Mouse (Mus musculus) intestine, embryonic 16.5 days (tissue): ENCODE results near the gene Aif1. TPM values are rescaled to one million over a fixed set of nuclear protein-coding genes. Genes with fewer than 3 reads are reported as not detected.

Experiments
- ATAC-seq: fragments of 200-750 bp; cut with Nextera tagmentation; 2 replicates; pipeline ENCODE4 v1.8.0; 2017; ENCODE audit warnings: moderate TSS enrichment, moderate library complexity
- H3K27ac ChIP-seq: fragments of 300-500 bp; sonication (generic); 2 replicates; pipeline ENCODE4 v1.5.1; 2014; ENCODE audit warnings: mild to moderate bottlenecking, low read length
- H3K27me3 ChIP-seq: fragments of 300-500 bp; sonication (generic); replicated peaks from 2 replicates; pipeline ENCODE4 v1.6.1; 2014; ENCODE audit warnings: low read length, control low read depth, mixed read lengths; ENCODE audit not compliant: control insufficient read depth, insufficient read depth
- H3K36me3 ChIP-seq: fragments of 300-500 bp; sonication (generic); 2 replicates; pipeline ENCODE4 v1.6.1; 2014; ENCODE audit warnings: low read length, control low read depth; ENCODE audit not compliant: control insufficient read depth, insufficient read depth
- H3K4me1 ChIP-seq: fragments of 300-500 bp; sonication (generic); 2 replicates; pipeline ENCODE4 v1.6.1; 2014; ENCODE audit warnings: low read length, control low read depth, mixed read lengths; ENCODE audit not compliant: control insufficient read depth, insufficient read depth
- H3K4me2 ChIP-seq: fragments of 300-500 bp; sonication (generic); 2 replicates; pipeline ENCODE4 v1.6.1; 2014; ENCODE audit warnings: low read depth, low read length, control low read depth
- H3K4me3 ChIP-seq: fragments of 300-500 bp; sonication (generic); 2 replicates; pipeline ENCODE4 v1.5.1; 2014; ENCODE audit warnings: mild to moderate bottlenecking, low read length
- H3K9ac ChIP-seq: fragments of 300-500 bp; sonication (generic); 2 replicates; pipeline ENCODE4 v1.6.1; 2014; ENCODE audit warnings: low read depth, low read length
- H3K9me3 ChIP-seq: fragments of 300-500 bp; sonication (generic); 2 replicates; pipeline ENCODE4 v1.6.1; 2016; ENCODE audit warnings: low read length, control low read depth; ENCODE audit not compliant: control insufficient read depth
- WGBS: fragments of 180-500 bp; shearing (Covaris S2); extraction: QIAGEN DNeasy Blood & Tissue Kit; methylation state at CpG from one replicate; pipeline ENCODE4 v1.1.7; 2014; 5-methylcytosine and 5-hydroxymethylcytosine counted together
- polyA plus RNA-seq: library from polyadenylated mRNA; unstranded; fragments of >200 nt; fragmentation: Nextera tagmentation; extraction: Ambion mirVana; gene quantifications from 2 replicates; pipeline ENCODE4 v1.2.1, GENCODE M21; 2015

Gene Aif1
- polyA plus RNA-seq, 1 experiment from 2014 or later, result 19.4 TPM

- Histone ChIP-seq H3K4me3 (no peak overlapping the region), H3K36me3 (no peaks in the 10 kb centered on the region), H3K4me2 (no peak overlapping the region), H3K9ac (no peak overlapping the region), H3K27ac (no peak overlapping the region), H3K4me1 (peaks cover 13% of the 10 kb centered on the region), H3K27me3 (peaks cover 20% of the 10 kb centered on the region), H3K9me3 (no peaks in the 10 kb centered on the region)
- no peak for ATAC-seq
- whole genome bisulfite sequencing, result 58% methylated on average over 6 of the region's 6 CpGs
Observed at GRCm38 (mm10) chr17:35197126-35197525, 21.3 kb upstream of the Aif1 start.

DNA sequence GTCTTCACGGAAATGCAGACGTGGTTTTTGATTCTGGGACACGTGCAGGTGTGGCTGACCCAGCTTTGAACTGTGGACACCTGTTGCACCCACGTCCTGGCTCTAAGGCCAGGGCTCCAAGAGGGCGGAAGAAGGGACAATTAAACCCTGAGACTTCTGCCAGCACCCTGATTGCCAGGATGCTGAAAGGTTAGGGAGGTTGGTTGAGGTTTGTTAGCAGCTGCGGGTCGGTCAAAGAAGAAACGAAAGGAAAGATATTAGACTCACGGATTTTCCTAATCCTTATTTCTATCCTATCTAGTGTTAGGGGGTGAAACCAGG is 20.4 kb upstream of the Aif1 start:
- Histone ChIP-seq H3K27me3 (peaks cover 16% of the 10 kb centered on the region), H3K36me3 (no peaks in the 10 kb centered on the region), H3K4me3 (peak overlapping the region; percentile 52), H3K9ac (peak overlapping the region; percentile 67), H3K4me2 (peak overlapping the region; percentile 95), H3K9me3 (no peaks in the 10 kb centered on the region), H3K4me1 (peaks cover 13% of the 10 kb centered on the region), H3K27ac (no peak overlapping the region)
- 0 out of 2 replicates have a peak, but pooled peaks have one; percentile 26 for ATAC-seq
- WGBS, result 33% methylated on average over 9 of the region's 9 CpGs

- WGBS, result 2% methylated on average over 66 of the region's 66 CpGs
- peak overlapping the region; percentile 67 for H3K9ac ChIP-seq
- peaks cover 13% of the 10 kb centered on the region for H3K4me1 ChIP-seq
- H3K4me2 ChIP-seq, result peak overlapping the region; percentile 95
- H3K27ac ChIP-seq, result no peak overlapping the region
- no peaks in the 10 kb centered on the region for H3K36me3 ChIP-seq
- H3K4me3 ChIP-seq, result peak overlapping the region; percentile 52
- H3K9me3 ChIP-seq, result no peaks in the 10 kb centered on the region
- peaks cover 14% of the 10 kb centered on the region for H3K27me3 ChIP-seq
- peak; percentile 84 for ATAC-seq
Observed at GRCm38 (mm10) chr17:35195631-35196320, 19.9 kb upstream of the Aif1 start.

DNA sequence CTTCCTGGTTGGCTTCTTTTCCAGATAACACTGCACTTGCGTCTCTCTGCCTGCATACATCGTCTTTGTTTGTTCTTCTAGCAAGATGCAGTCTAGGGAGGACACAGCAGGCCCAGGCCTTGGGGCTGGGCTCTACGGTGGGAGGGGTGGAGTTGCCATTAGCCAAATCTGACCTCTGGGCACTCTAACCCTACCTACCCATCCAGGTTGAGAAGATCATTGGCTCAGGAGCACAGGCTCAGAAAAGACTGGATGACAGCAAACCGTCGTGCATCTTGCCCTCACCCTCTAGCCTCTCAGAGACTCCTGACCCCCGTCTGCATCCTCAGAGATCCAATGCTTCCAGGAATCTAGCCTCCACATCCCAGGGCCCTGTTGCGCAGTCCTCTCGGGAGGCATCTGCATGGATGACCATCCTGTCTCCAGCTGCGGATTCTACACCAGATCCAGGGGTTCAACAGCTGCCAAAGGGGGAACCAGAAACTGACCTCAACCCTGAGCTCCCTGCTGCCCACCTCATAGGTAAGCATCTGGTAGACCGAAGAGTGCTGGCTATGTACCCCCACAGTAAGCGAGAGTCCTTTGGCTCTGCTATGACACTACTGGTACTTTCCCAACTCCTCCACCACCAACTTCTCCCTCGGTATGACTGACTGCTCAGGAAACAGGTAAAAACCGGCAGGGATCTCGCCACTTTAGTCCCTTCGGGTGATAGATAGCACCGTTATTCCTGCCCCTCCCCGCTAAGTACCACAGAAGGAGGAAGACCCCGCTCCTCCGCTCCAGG is 19.2 kb upstream of the Aif1 start:
- 0 out of 2 replicates have a peak, but pooled peaks have one; percentile 24 for ATAC-seq
- Histone ChIP-seq H3K9ac (peak overlapping the region; percentile 67), H3K27me3 (peaks cover 9% of the 10 kb centered on the region), H3K36me3 (no peaks in the 10 kb centered on the region), H3K4me1 (peaks cover 13% of the 10 kb centered on the region), H3K27ac (peak overlapping the region; percentile 16; the same call in 1 of the 2 replicates), H3K4me2 (peak overlapping the region; percentile 95), H3K4me3 (peak overlapping the region; percentile 52), H3K9me3 (no peaks in the 10 kb centered on the region)
- 34% methylated on average over 19 of the region's 19 CpGs for whole genome bisulfite sequencing

GRCm38 (mm10) chr17:35193881-35194843 is 18.3 kb upstream of the Aif1 start, which contains the start of gene Ltb:
Ltb (plus strand) TSS chr17:35194439.
- H3K9ac ChIP-seq, result 0 out of 2 replicates have a peak within 1 kb of the TSS, but pooled peaks have one; percentile 67
- peak within 1 kb of the TSS; percentile 95; the same call in 1 of the 2 replicates for H3K4me2 ChIP-seq
- H3K36me3 ChIP-seq, result no peaks in the 10 kb centered on the region
- H3K27ac ChIP-seq, result peak within 1 kb of the TSS; percentile 16; the same call in 1 of the 2 replicates
- no peaks in the 10 kb centered on the region for H3K9me3 ChIP-seq
- peak within 1 kb of the TSS; percentile 52 for H3K4me3 ChIP-seq
- H3K27me3 ChIP-seq, result peaks cover 9% of the 10 kb centered on the region
- ATAC-seq, result peak; percentile 16; the same call in 1 of the 2 replicates
- WGBS, result 43% methylated on average over 28 of the region's 28 CpGs
- peaks cover 13% of the 10 kb centered on the region for H3K4me1 ChIP-seq

- Histone ChIP-seq H3K27ac (no peak overlapping the region), H3K4me2 (no peak overlapping the region), H3K4me1 (peaks cover 13% of the 10 kb centered on the region), H3K9me3 (no peaks in the 10 kb centered on the region), H3K4me3 (no peak overlapping the region), H3K9ac (no peak overlapping the region), H3K36me3 (no peaks in the 10 kb centered on the region), H3K27me3 (peaks cover 5% of the 10 kb centered on the region)
- 82% methylated on average over 5 of the region's 5 CpGs for WGBS
- ATAC-seq, result no peak
Observed at GRCm38 (mm10) chr17:35192924-35193323, 17.1 kb upstream of the Aif1 start.

- WGBS, result 46% methylated on average over 2 of the region's 2 CpGs
- no peak for ATAC-seq
Observed at GRCm38 (mm10) chr17:35191723-35192122, 15.9 kb upstream of the Aif1 start.

GRCm38 (mm10) chr17:35190096-35190495 is 14.2 kb upstream of the Aif1 start:
- Histone ChIP-seq H3K36me3 (no peaks in the 10 kb centered on the region), H3K9ac (no peak overlapping the region), H3K27me3 (no peaks in the 10 kb centered on the region; the same call in 1 of the 2 replicates), H3K4me3 (no peak overlapping the region), H3K9me3 (no peaks in the 10 kb centered on the region), H3K4me2 (no peak overlapping the region), H3K4me1 (peaks cover 5% of the 10 kb centered on the region), H3K27ac (no peak overlapping the region)
- 60% methylated on average over 4 of the region's 4 CpGs for WGBS
- ATAC-seq, result no peak

More at GRCm38 (mm10) chr17:35191723-35192122, 15.9 kb upstream of the Aif1 start:
- Histone ChIP-seq H3K9ac (no peak overlapping the region), H3K27ac (no peak overlapping the region), H3K4me2 (no peak overlapping the region), H3K4me1 (peaks cover 13% of the 10 kb centered on the region), H3K36me3 (no peaks in the 10 kb centered on the region), H3K4me3 (no peak overlapping the region), H3K27me3 (peaks cover 5% of the 10 kb centered on the region), H3K9me3 (no peaks in the 10 kb centered on the region)
